Mouse (Mus musculus) regulatory T cell (primary cell): Measurements from ENCODE around the gene Ythdf2.

Experiments used
- in situ Hi-C: fragments of 300-600 bp; cut with MboI, MseI; formaldehyde crosslinking; loops from one replicate; pipeline ENCODE4 v1.15.1; 2025; ENCODE audit warnings: high pct_unique_total_duplicates

Gene Ythdf2

DNA sequence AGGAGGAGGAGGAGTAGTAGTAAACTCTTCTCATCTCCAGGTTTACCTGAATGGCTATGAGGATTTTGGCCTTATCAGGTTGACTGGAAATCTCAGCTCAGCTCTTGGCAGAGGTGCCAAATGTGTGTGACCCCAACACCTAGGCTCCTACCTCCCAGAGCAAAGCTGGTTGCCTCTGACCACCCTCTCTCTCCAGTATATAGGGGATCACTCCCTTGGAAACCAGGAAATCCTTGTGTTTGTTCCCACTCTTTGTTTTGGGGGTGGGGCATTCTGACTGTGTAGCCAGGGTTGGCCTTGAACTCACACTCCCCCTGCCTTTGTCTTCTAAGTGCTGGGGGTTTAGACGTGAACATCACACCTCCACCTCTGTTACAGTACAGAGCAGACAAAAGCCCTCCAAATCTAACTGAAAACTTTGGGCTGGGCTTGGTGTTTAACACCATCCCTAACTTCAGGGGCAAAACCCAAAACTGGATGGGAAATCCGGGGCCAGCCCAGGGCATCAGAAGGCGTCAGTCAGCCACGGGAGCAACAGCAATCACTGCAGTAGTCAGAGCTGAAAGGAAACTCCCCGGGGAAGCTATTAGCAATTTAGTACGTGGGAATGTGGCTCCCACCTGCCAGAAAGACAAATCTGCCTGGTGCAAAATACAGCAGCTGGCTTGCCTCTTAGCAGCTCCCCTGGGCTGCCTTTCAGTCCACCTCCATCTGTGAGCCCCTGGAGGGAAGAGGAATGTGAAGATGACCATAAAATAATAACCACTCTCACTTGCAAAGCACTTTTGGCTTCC lies 57.0 kb downstream of the Ythdf2 start:
- in situ Hi-C loops, result no loop called here

GRCm38 (mm10) chr4:132151673-132152072 lies 60.4 kb downstream of the Ythdf2 start:
- in situ Hi-C loops, result no loop called here

DNA sequence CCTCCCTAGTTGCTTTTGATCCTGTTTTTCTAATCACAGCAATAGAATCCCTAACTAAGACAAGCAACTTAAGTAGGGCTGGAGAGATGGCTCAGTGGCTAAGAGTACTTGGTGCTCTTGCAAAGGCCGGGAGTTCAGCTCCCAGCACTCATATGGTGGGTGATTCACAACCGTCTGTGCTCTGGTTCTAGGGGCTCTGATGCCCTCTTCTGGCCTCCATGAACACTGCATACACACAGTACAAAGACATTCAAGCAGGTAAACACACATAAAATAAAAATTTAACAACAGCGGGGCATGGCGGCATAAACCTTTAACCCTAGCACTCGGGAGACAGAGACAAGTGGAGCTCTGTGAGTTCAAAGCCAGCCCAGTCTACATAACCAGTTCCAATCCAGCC lies 65.9 kb downstream of the Ythdf2 start:
- in situ Hi-C loops, result no loop called here

DNA sequence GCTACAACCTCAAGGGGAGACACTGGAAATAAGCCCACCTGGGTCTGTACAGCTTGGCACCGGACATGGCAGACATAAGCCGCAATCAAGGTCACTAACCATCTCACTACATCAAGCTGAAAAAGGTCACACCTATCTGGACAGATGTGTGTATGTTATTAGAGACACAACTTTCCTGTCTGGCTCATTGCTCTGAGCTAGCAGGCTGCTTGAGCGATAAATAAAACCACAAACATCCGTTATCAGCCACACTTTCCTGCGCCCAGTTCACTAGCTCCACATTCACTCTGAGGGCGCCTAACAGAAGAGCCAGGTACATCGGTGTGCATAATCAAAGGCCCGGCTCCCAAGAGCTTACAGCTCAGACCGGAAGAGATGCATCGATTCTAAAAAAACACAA lies 67.0 kb downstream of the Ythdf2 start:
- in situ Hi-C loops, result no loop called here

DNA sequence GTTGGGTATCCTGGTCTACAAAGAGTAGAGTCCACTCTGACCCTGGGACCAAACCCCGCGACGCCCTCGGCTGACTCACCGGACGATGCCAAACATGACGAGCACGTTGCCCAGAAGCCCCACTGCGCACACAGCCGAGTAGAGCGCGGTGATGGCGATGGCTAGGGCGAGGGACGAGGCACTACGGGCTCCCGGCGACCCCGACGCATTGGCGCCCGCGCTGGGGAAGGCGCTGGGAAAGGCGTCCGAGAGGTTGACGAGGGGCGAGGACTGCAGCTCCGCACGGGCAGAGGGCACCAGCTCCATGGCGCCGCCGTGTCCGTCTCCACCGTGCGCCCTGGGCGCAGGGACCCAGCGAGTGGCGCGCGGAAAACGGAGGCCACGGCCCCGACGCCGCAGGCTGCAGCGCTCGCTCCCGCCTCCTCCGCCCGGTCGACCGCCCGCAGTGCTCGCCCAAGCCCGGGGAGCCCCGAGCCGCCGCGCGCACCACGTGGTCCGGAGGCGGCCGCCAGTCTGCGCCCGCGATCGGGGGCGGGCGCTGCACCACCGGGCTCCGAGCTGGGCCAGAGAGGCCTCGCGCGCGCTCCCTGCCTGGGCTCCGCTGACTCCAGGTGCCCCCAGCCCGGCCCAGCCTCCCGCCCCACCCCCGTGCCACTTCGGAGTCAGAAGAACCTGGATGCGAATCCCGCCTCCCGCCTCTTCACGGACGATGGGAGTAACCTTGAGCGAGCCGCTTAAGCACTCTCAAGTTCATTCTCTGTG lies 67.8 kb downstream of the Ythdf2 start, which contains the start of gene Oprd1:
Gene Oprd1, minus strand, starts transcription at position 407 of the 762 bp plus-strand sequence.
- in situ Hi-C loops, result no loop called here

DNA sequence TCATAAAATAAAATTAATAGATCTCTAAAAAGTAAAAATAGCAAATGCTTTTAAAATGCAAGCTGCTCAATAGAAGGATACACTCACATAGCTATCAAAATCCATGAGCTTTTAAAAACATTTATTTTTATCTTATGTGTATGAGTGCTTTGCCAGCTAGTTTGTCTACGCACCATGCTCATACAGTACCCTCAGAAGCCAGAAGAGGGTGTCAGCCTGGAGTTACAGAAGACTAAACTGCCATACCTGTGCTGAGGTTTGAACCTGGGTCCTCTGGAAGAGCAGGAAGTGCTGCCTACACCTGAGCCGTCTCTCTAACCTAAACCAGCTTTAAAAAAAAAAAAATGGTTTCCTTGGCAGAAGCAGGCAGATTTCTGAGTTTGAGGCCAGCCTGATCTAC lies 73.5 kb downstream of the Ythdf2 start:
- in situ Hi-C loops, result no loop called here

DNA sequence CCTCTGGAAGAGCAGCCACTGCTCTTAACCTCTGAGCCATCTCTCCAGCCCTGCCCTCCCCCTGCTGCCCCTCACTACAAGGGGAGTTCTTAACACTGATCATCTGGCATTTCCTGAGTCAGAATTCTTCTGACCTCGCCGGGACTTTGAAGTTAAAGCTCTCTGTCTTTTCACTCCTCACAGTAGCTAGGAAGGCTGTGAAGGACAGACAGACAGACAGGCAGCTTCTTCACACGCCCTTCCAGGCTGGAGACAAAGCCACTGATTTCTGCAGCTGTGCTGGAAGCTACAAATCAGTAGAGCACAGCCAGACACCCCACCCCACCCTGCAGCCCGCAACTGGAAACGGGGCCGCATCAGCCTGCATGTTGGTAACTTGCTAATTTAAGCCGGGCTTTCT lies 75.1 kb downstream of the Ythdf2 start:
- in situ Hi-C loops, result no loop called here
